In the genomic region with DNA sequence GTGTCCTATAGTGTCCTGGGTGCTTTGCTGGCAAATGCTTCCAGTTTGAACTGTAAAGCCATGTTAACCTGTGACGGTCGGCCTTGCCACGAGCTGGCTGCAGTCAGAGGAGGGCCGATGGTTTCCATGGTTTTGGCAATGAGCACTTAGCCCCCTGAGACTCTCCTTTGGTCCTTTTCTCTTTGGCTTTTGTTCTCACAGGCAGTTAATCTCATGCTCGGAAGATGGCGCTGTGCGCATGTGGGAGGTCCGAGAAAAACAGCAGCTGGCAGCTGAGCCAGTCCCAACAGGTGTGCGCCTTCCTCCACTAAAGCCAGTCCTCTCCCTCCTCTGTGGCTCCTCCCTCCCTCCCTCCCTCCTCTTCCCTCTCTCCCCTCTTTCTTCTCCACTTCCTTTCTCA, we compare ENCODE assay signal across 8 mouse cellular contexts. TPM values are rescaled to one million over a fixed set of nuclear protein-coding genes. Genes with fewer than 3 reads are reported as not detected.
DNase-seq lines count a peak whose midpoint lies in the region; ATAC-seq and TF ChIP-seq lines count a peak whose summit lies in the region.

No protein-coding gene starts in this region.

- no peaks in the 10 kb centered on the region for H3K27me3 ChIP-seq in lung, postnatal 0 days (replicated peaks; ENCODE audit: insufficient read depth, low read length)

- peaks cover 11% of the 10 kb centered on the region; the same call in 1 of the 2 replicates for H3K36me3 ChIP-seq in lung, postnatal 0 days (ENCODE audit: insufficient read depth, low read length)

- H3K27ac ChIP-seq in lung, postnatal 0 days (ENCODE audit: low read length), result no peak overlapping the region

- no peaks in the 10 kb centered on the region for H3K4me1 ChIP-seq in lung, postnatal 0 days (ENCODE audit: insufficient read depth, low read depth, low read length)

- no peak overlapping the region for H3K4me2 ChIP-seq in lung, postnatal 0 days (replicated peaks; ENCODE audit: low read depth, low read length)

- DNase-seq in CD4-positive helper T cell, adult 2 months (ENCODE audit: low read depth, low spot score), result peak; percentile 21
- peak; percentile 47 for DNase-seq in adrenal gland, adult 8-10 months
- DNase-seq in embryo, embryonic 9.5 days (ENCODE audit: extremely low spot score), result peak; percentile 67
- peak; percentile 35 to 41 for DNase-seq in heart, postnatal 36 days
- DNase-seq in layer of hippocampus, adult 18-20 months (ENCODE audit: low spot score in 2 of 2), result peak; percentile 58 to 81
- peak; percentile 80 for DNase-seq in lung, postnatal 0 days (ENCODE audit: low spot score)
- peak; percentile 48 for DNase-seq in retina, adult 2 months (ENCODE audit: low read depth, low spot score)
- DNase-seq in thymus, postnatal 4 days, result peak; percentile 83

- no peaks in the 10 kb centered on the region for H3K9me3 ChIP-seq in lung, postnatal 0 days (ENCODE audit: low read length)

- peak; percentile 52 for ATAC-seq in lung, postnatal 0 days

- 11% methylated on average over 9 of the region's 9 CpGs for WGBS in lung, postnatal 0 days

- TF ChIP-seq EP300 in lung, postnatal 0 days (IDR thresholded peaks at IDR 0.05), result no peak

- no peak overlapping the region for H3K9ac ChIP-seq in lung, postnatal 0 days (replicated peaks; ENCODE audit: low read depth)

- intact Hi-C loops in heart, postnatal 36 days (cut with DNase I), result loop anchor here (1.0 to 2.0 kb wide), 2 partner anchors 267 to 327 kb away; no protein-coding TSS in a partner anchor

- TF ChIP-seq CTCF in lung, postnatal 0 days (IDR thresholded peaks at IDR 0.05), result peak; percentile 86

- H3K4me3 ChIP-seq in lung, postnatal 0 days (ENCODE audit: low read depth, low read length), result no peak overlapping the region

RNA-seq across cellular contexts. Expression of a gene that starts 41.8 kb away (rescaled TPM):
- 10 to 100 TPM; 21.7 to 26.7 (median 24.0) TPM for total RNA-seq in adrenal gland, adult 8-10 months (2022)
- 10 to 100 TPM; 17.4 to 18.0 TPM for total RNA-seq in heart, postnatal 36 days (2021)
- 10 to 100 TPM; 22.3 to 25.2 TPM for total RNA-seq in layer of hippocampus, adult 18-20 months (2021)
- 15.7 and 16.1 TPM in 2 replicates for polyA plus RNA-seq in lung, postnatal 0 days (2015; fragmentation: Nextera tagmentation; extraction: Ambion mirVana)

Comparison
In these comparisons a context has a peak if more than half of its experiments do, and no peak if none do; other contexts are left out.
1. DNase-seq: peak in every context shown above with its lines; median percentile 83 in thymus, postnatal 4 days; 80 in lung, postnatal 0 days; 70 in layer of hippocampus, adult 18-20 months; 67 in embryo, embryonic 9.5 days; 48 in retina, adult 2 months; 47 in adrenal gland, adult 8-10 months; 38 in heart, postnatal 36 days; 21 in CD4-positive helper T cell, adult 2 months.